Mouse (Mus musculus) intestine, embryonic 15.5 days (tissue): Measurements from ENCODE around the gene Lrrfip2. TPM values are rescaled to one million over a fixed set of nuclear protein-coding genes. Genes with fewer than 3 reads are reported as not detected.

Source experiments
- ATAC-seq: fragments of 200-750 bp; cut with Nextera tagmentation; 2 replicates; pipeline ENCODE4 v1.8.0; 2017; ENCODE audit warnings: moderate TSS enrichment, moderate library complexity
- H3K27ac ChIP-seq: fragments of 300-500 bp; sonication (generic); 2 replicates; pipeline ENCODE4 v1.5.1; 2015; ENCODE audit warnings: mild to moderate bottlenecking, inconsistent platforms
- H3K27me3 ChIP-seq: fragments of 300-500 bp; sonication (generic); replicated peaks from 2 replicates; pipeline ENCODE4 v1.6.1; 2015; ENCODE audit warnings: inconsistent platforms
- H3K36me3 ChIP-seq: fragments of 300-500 bp; sonication (generic); 2 replicates; pipeline ENCODE4 v1.6.1; 2015; ENCODE audit warnings: inconsistent platforms
- H3K4me1 ChIP-seq: fragments of 300-500 bp; sonication (generic); replicated peaks from 2 replicates; pipeline ENCODE4 v1.6.1; 2015; ENCODE audit warnings: inconsistent platforms
- H3K4me2 ChIP-seq: fragments of 300-500 bp; sonication (generic); replicated peaks from 2 replicates; pipeline ENCODE4 v1.6.1; 2015; ENCODE audit warnings: mild to moderate bottlenecking, inconsistent platforms
- H3K4me3 ChIP-seq: fragments of 300-500 bp; sonication (generic); replicated peaks from 2 replicates; pipeline ENCODE4 v1.5.1; 2015; ENCODE audit warnings: inconsistent platforms
- H3K9ac ChIP-seq: fragments of 300-500 bp; sonication (generic); 2 replicates; pipeline ENCODE4 v1.6.1; 2015; ENCODE audit warnings: inconsistent platforms
- H3K9me3 ChIP-seq: fragments of 300-500 bp; sonication (generic); 2 replicates; pipeline ENCODE4 v1.6.1; 2016; ENCODE audit warnings: inconsistent platforms
- WGBS: fragments of 180-500 bp; shearing (Covaris S2); methylation state at CpG from one replicate; pipeline ENCODE4 v1.1.7; 2015; 5-methylcytosine and 5-hydroxymethylcytosine counted together
- polyA plus RNA-seq: library from polyadenylated mRNA; unstranded; fragments of >200 nt; fragmentation: Nextera tagmentation; extraction: Ambion mirVana; gene quantifications from 2 replicates; pipeline ENCODE4 v1.2.1, GENCODE M21; 2015

Gene Lrrfip2
- polyA plus RNA-seq, 1 experiment from 2014 or later: 41.6 TPM

GRCm38 (mm10) chr9:111275156-111275555 is 157.8 kb downstream of the Lrrfip2 start:
- Histone ChIP-seq H3K4me1 (peaks cover 12% of the 10 kb centered on the region), H3K9ac (no peak overlapping the region), H3K4me3 (peak overlapping the region; percentile 12; the same call in 1 of the 2 replicates), H3K36me3 (no peaks in the 10 kb centered on the region), H3K4me2 (peak overlapping the region; percentile 52), H3K27me3 (no peaks in the 10 kb centered on the region), H3K9me3 (no peaks in the 10 kb centered on the region), H3K27ac (no peak overlapping the region)
- 23% methylated on average over 1 of the region's 1 CpGs for WGBS
- ATAC-seq: no peak

Other genes starting within 250 kb of the Lrrfip2 start
- 6.1 and 6.5 TPM in 2 replicates for gene Als2cl, start 237.7 kb upstream of the Lrrfip2 start, polyA plus RNA-seq
- 2.1 and 2.5 TPM in 2 replicates for gene Tmie, start 237.5 kb upstream of the Lrrfip2 start, polyA plus RNA-seq
- not detected in 2 replicates for gene Fam240a, start 200.7 kb upstream of the Lrrfip2 start, polyA plus RNA-seq
- gene Tdgf1, start 171.4 kb upstream of the Lrrfip2 start, polyA plus RNA-seq: not detected in 2 replicates
- gene Lrrc2, start 166.0 kb upstream of the Lrrfip2 start, polyA plus RNA-seq: 0.23 and 0.34 TPM in 2 replicates
- 0.24 and 0.81 TPM in 2 replicates for gene Rtp3, start 127.0 kb upstream of the Lrrfip2 start, polyA plus RNA-seq
- 2.2 and 5.1 TPM in 2 replicates for gene Ltf, start 98.3 kb upstream of the Lrrfip2 start, polyA plus RNA-seq
- gene Ccrl2, start 60.1 kb upstream of the Lrrfip2 start, polyA plus RNA-seq: 1.8 and 2.6 TPM in 2 replicates
- gene Mlh1, start 154.2 kb downstream of the Lrrfip2 start, polyA plus RNA-seq: 43.4 and 44.9 TPM in 2 replicates
- gene Epm2aip1, start 154.3 kb downstream of the Lrrfip2 start, polyA plus RNA-seq: 20.5 and 23.5 TPM in 2 replicates
- 0.11 TPM in 1 of 2 replicates, not detected in the other for gene Trank1, start 194.1 kb downstream of the Lrrfip2 start, polyA plus RNA-seq